ENCODE assay signal across 8 mouse cellular contexts in the genomic region with DNA sequence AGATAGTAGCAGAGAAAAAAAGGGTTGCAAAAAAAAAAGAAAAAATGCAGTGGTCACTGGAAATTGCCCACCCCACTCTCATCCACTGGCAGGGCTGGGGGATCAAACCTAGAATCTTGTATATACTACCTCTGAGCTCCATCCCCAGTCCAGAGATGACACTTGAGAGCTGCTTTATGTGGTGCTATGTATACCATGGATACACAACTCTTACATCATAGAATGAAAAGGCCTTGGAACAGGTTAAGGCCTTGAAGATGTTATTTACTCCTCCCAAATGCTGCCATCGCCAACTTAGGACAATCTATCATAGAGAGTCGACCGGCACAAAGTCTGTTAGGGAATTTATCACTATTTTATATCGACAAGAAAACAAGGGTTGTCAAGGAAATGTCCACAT. TPM values are rescaled to one million over a fixed set of nuclear protein-coding genes. Genes with fewer than 3 reads are reported as not detected.
DNase-seq lines count a peak whose midpoint lies in the region; ATAC-seq and TF ChIP-seq lines count a peak whose summit lies in the region.

No protein-coding gene starts in this region.

- DNase-seq in cerebellum, adult 9-10 months: peak; percentile 65
- no peak for DNase-seq in midbrain, embryonic 10.5 days (ENCODE audit: low spot score)
- no peak for DNase-seq in midbrain, postnatal 0 days (ENCODE audit: low spot score)
- DNase-seq in spleen, adult 12 weeks (ENCODE audit: low spot score): no peak
- no peak for DNase-seq in urinary bladder, postnatal 25 days (ENCODE audit: low spot score)

- WGBS in midbrain, embryonic 10.5 days: 87% methylated on average over 4 of the region's 4 CpGs
- WGBS in midbrain, postnatal 0 days: 84% methylated on average over 4 of the region's 4 CpGs
- 78% methylated on average over 4 of the region's 4 CpGs for WGBS in limb, embryonic 13.5 days
- WGBS in stomach, embryonic 15.5 days: 50% methylated on average over 4 of the region's 4 CpGs

- no peak for TF ChIP-seq CTCF in midbrain, postnatal 0 days (IDR thresholded peaks at IDR 0.05)

- no peaks in the 10 kb centered on the region for H3K27me3 ChIP-seq in midbrain, embryonic 10.5 days (ENCODE audit: low read depth, poor library complexity, severe bottlenecking)
- H3K27me3 ChIP-seq in midbrain, postnatal 0 days (ENCODE audit: insufficient read depth, low read length): no peaks in the 10 kb centered on the region
- no peaks in the 10 kb centered on the region for H3K27me3 ChIP-seq in limb, embryonic 13.5 days
- no peaks in the 10 kb centered on the region for H3K27me3 ChIP-seq in stomach, embryonic 15.5 days (replicated peaks)

- no peak overlapping the region; the same call in 1 of the 2 replicates for H3K4me2 ChIP-seq in midbrain, postnatal 0 days (ENCODE audit: low read depth, low read length, poor library complexity, severe bottlenecking)
- peak overlapping the region; percentile 99 for H3K4me2 ChIP-seq in limb, embryonic 13.5 days (replicated peaks)
- H3K4me2 ChIP-seq in stomach, embryonic 15.5 days: peak overlapping the region; percentile 81

- no peak overlapping the region for H3K9ac ChIP-seq in midbrain, postnatal 0 days (replicated peaks; ENCODE audit: low read length, poor library complexity, severe bottlenecking)
- H3K9ac ChIP-seq in limb, embryonic 13.5 days: peak overlapping the region; percentile 65
- H3K9ac ChIP-seq in stomach, embryonic 15.5 days: no peak overlapping the region

- no peak for ATAC-seq in cerebellum, adult (ENCODE audit: insufficient number of reproducible peaks, low FRiP score, low TSS enrichment)
- no peak for ATAC-seq in midbrain, postnatal 0 days (ENCODE audit: low FRiP score)
- ATAC-seq in limb, embryonic 13.5 days (ENCODE audit: low FRiP score, low read depth): no peak
- no peak for ATAC-seq in stomach, embryonic 15.5 days (ENCODE audit: insufficient read depth, low FRiP score, low read depth)

- no peak overlapping the region for H3K27ac ChIP-seq in midbrain, embryonic 10.5 days (replicated peaks)
- H3K27ac ChIP-seq in midbrain, postnatal 0 days (ENCODE audit: low read depth, low read length): no peak overlapping the region
- H3K27ac ChIP-seq in limb, embryonic 13.5 days: peak overlapping the region; percentile 96; the same call in 1 of the 2 replicates
- peak overlapping the region; percentile 99 for H3K27ac ChIP-seq in stomach, embryonic 15.5 days

- H3K9me3 ChIP-seq in midbrain, embryonic 10.5 days (replicated peaks): no peaks in the 10 kb centered on the region
- no peaks in the 10 kb centered on the region for H3K9me3 ChIP-seq in midbrain, postnatal 0 days (ENCODE audit: low read length)
- H3K9me3 ChIP-seq in limb, embryonic 13.5 days: no peaks in the 10 kb centered on the region
- no peaks in the 10 kb centered on the region for H3K9me3 ChIP-seq in stomach, embryonic 15.5 days

- H3K4me1 ChIP-seq in midbrain, embryonic 10.5 days: peaks cover 46% of the 10 kb centered on the region
- H3K4me1 ChIP-seq in midbrain, postnatal 0 days (ENCODE audit: insufficient read depth, low read length): peaks cover 9% of the 10 kb centered on the region; the same call in 1 of the 2 replicates
- H3K4me1 ChIP-seq in limb, embryonic 13.5 days: peaks cover 33% of the 10 kb centered on the region
- peaks cover 32% of the 10 kb centered on the region for H3K4me1 ChIP-seq in stomach, embryonic 15.5 days

- H3K36me3 ChIP-seq in midbrain, embryonic 10.5 days: peaks cover 61% of the 10 kb centered on the region
- peaks cover 34% of the 10 kb centered on the region for H3K36me3 ChIP-seq in midbrain, postnatal 0 days (ENCODE audit: insufficient read depth, low read length)
- peaks cover 49% of the 10 kb centered on the region for H3K36me3 ChIP-seq in limb, embryonic 13.5 days
- peaks cover 37% of the 10 kb centered on the region for H3K36me3 ChIP-seq in stomach, embryonic 15.5 days

- peak overlapping the region; percentile 98 for H3K4me3 ChIP-seq in midbrain, embryonic 10.5 days
- H3K4me3 ChIP-seq in midbrain, postnatal 0 days (ENCODE audit: low read depth, low read length): no peak overlapping the region
- H3K4me3 ChIP-seq in limb, embryonic 13.5 days: peak overlapping the region; percentile 100
- peak overlapping the region; percentile 95 for H3K4me3 ChIP-seq in stomach, embryonic 15.5 days (replicated peaks)

RNA-seq across cellular contexts. Expression of a gene that starts 2.1 kb away (rescaled TPM):
- polyA plus RNA-seq in midbrain, embryonic 10.5 days (2016; fragmentation: Nextera tagmentation; extraction: Ambion mirVana): 8.6 and 9.6 TPM in 2 replicates
- 41.0 and 44.8 TPM in 2 replicates for total RNA-seq in midbrain, postnatal 0 days (2014; rRNA removed)
- polyA plus RNA-seq in midbrain, postnatal 0 days (2015; fragmentation: Nextera tagmentation; extraction: Ambion mirVana): 9.6 and 11.8 TPM in 2 replicates
- polyA plus RNA-seq in limb, embryonic 13.5 days (2015; fragmentation: Nextera tagmentation; extraction: Ambion mirVana): 15.0 and 15.3 TPM in 2 replicates
- polyA plus RNA-seq in stomach, embryonic 15.5 days (2015; fragmentation: Nextera tagmentation; extraction: Ambion mirVana): 12.2 and 13.8 TPM in 2 replicates

RNA-seq across cellular contexts. Expression of a gene that starts 17.4 kb away (rescaled TPM):
- 56.0 and 59.6 TPM in 2 replicates for polyA plus RNA-seq in midbrain, embryonic 10.5 days (2016; fragmentation: Nextera tagmentation; extraction: Ambion mirVana)
- 36.2 and 38.7 TPM in 2 replicates for total RNA-seq in midbrain, postnatal 0 days (2014; rRNA removed)
- polyA plus RNA-seq in midbrain, postnatal 0 days (2015; fragmentation: Nextera tagmentation; extraction: Ambion mirVana): 28.2 and 28.3 TPM in 2 replicates
- 37.6 and 42.3 TPM in 2 replicates for polyA plus RNA-seq in limb, embryonic 13.5 days (2015; fragmentation: Nextera tagmentation; extraction: Ambion mirVana)
- polyA plus RNA-seq in stomach, embryonic 15.5 days (2015; fragmentation: Nextera tagmentation; extraction: Ambion mirVana): 38.6 and 38.8 TPM in 2 replicates

RNA-seq across cellular contexts. Expression of a gene that starts 27.9 kb away (rescaled TPM):
- polyA plus RNA-seq in midbrain, embryonic 10.5 days (2016; fragmentation: Nextera tagmentation; extraction: Ambion mirVana): 13.9 and 16.4 TPM in 2 replicates
- 7.7 and 11.0 TPM in 2 replicates for total RNA-seq in midbrain, postnatal 0 days (2014; rRNA removed)
- polyA plus RNA-seq in midbrain, postnatal 0 days (2015; fragmentation: Nextera tagmentation; extraction: Ambion mirVana): 7.3 and 8.0 TPM in 2 replicates
- polyA plus RNA-seq in limb, embryonic 13.5 days (2015; fragmentation: Nextera tagmentation; extraction: Ambion mirVana): 12.2 and 13.9 TPM in 2 replicates
- polyA plus RNA-seq in stomach, embryonic 15.5 days (2015; fragmentation: Nextera tagmentation; extraction: Ambion mirVana): 5.7 and 7.2 TPM in 2 replicates

RNA-seq across cellular contexts. Expression of a gene that starts 34.9 kb away (rescaled TPM):
- 52.6 and 56.1 TPM in 2 replicates for polyA plus RNA-seq in midbrain, embryonic 10.5 days (2016; fragmentation: Nextera tagmentation; extraction: Ambion mirVana)
- 31.7 and 50.8 TPM in 2 replicates for total RNA-seq in midbrain, postnatal 0 days (2014; rRNA removed)
- 25.9 and 30.4 TPM in 2 replicates for polyA plus RNA-seq in midbrain, postnatal 0 days (2015; fragmentation: Nextera tagmentation; extraction: Ambion mirVana)
- polyA plus RNA-seq in limb, embryonic 13.5 days (2015; fragmentation: Nextera tagmentation; extraction: Ambion mirVana): 48.3 and 49.7 TPM in 2 replicates
- polyA plus RNA-seq in stomach, embryonic 15.5 days (2015; fragmentation: Nextera tagmentation; extraction: Ambion mirVana): 49.7 and 55.4 TPM in 2 replicates

RNA-seq across cellular contexts. Expression of a gene that starts 42.5 kb away (rescaled TPM):
- polyA plus RNA-seq in midbrain, embryonic 10.5 days (2016; fragmentation: Nextera tagmentation; extraction: Ambion mirVana): 14.3 and 18.8 TPM in 2 replicates
- total RNA-seq in midbrain, postnatal 0 days (2014; rRNA removed): 19.6 and 32.1 TPM in 2 replicates
- polyA plus RNA-seq in midbrain, postnatal 0 days (2015; fragmentation: Nextera tagmentation; extraction: Ambion mirVana): 9.0 and 11.4 TPM in 2 replicates
- polyA plus RNA-seq in limb, embryonic 13.5 days (2015; fragmentation: Nextera tagmentation; extraction: Ambion mirVana): 18.3 and 18.9 TPM in 2 replicates
- polyA plus RNA-seq in stomach, embryonic 15.5 days (2015; fragmentation: Nextera tagmentation; extraction: Ambion mirVana): 13.4 and 14.8 TPM in 2 replicates

Comparison
In these comparisons a context has a peak if more than half of its experiments do, and no peak if none do; other contexts are left out.
1. H3K27ac ChIP-seq: peak in limb, embryonic 13.5 days (single experiment) and stomach, embryonic 15.5 days (single experiment); none in midbrain, embryonic 10.5 days (single experiment) and midbrain, postnatal 0 days (single experiment).